Mouse (Mus musculus): ENCODE results near the gene Trp53. TPM values are rescaled to one million over a fixed set of nuclear protein-coding genes. Genes with fewer than 3 reads are reported as not detected.

Trp53 gene
- polyA plus RNA-seq, 1 experiment from 2014 or later, result 55.8 TPM

- H3K4me2 ChIP-seq (ENCODE audit: low read depth, low read length), result no peak overlapping the region
- H3K4me1 ChIP-seq (ENCODE audit: control insufficient read depth, low read depth, low read length), result peaks cover 27% of the 10 kb centered on the region
- H3K27me3 ChIP-seq (ENCODE audit: control insufficient read depth, insufficient read depth, low read depth, low read length), result no peaks in the 10 kb centered on the region
- H3K9ac ChIP-seq (ENCODE audit: low read depth, low read length), result no peak overlapping the region
- H3K9me3 ChIP-seq (replicated peaks; ENCODE audit: control insufficient read depth, low read length), result no peaks in the 10 kb centered on the region
- H3K27ac ChIP-seq (ENCODE audit: low read length), result no peak overlapping the region
- peaks cover 5% of the 10 kb centered on the region for H3K36me3 ChIP-seq (ENCODE audit: control insufficient read depth, insufficient read depth)
- no peak overlapping the region for H3K4me3 ChIP-seq (ENCODE audit: low read depth, low read length)
- 77% methylated on average over 3 of the region's 3 CpGs for WGBS (ENCODE audit: insufficient replicate concordance)
- ATAC-seq (ENCODE audit: low read depth), result no peak
These were observed 55.3 kb downstream of the Trp53 start for GRCm38 (mm10) chr11:69635471-69635870.

MicroRNA genes within 50 kb of the gene (microRNA counts, 519-probe panel; counts per million panel counts)
- 2,187 counts per million, percentile 37 among the panel's probes with 10 or more counts for microRNA mmu-miR-467f

Small RNA genes lying within 50 kb of the gene (microRNA-seq; reads per million reads assigned to microRNA genes)
- not detected for gene Mir467f

Other genes starting within 250 kb of the Trp53 start
- 0.62 and 0.74 TPM in 2 replicates for gene Rnf227, start 239.9 kb upstream of the Trp53 start, polyA plus RNA-seq (2015; fragmentation: Nextera tagmentation; extraction: Ambion mirVana)
- 5.0 and 5.7 TPM in 2 replicates for gene Chd3, start 211.0 kb upstream of the Trp53 start, polyA plus RNA-seq (2015; fragmentation: Nextera tagmentation; extraction: Ambion mirVana)
- 73.4 and 76.8 TPM in 2 replicates for gene Naa38, start 184.9 kb upstream of the Trp53 start, polyA plus RNA-seq (2015; fragmentation: Nextera tagmentation; extraction: Ambion mirVana)
- 9.5 and 9.9 TPM in 2 replicates for gene Cyb5d1, start 184.7 kb upstream of the Trp53 start, polyA plus RNA-seq (2015; fragmentation: Nextera tagmentation; extraction: Ambion mirVana)
- 7.1 and 7.8 TPM in 2 replicates for gene Tmem88, start 182.1 kb upstream of the Trp53 start, polyA plus RNA-seq (2015; fragmentation: Nextera tagmentation; extraction: Ambion mirVana)
- gene Kdm6b, start 166.7 kb upstream of the Trp53 start, polyA plus RNA-seq (2015; fragmentation: Nextera tagmentation; extraction: Ambion mirVana), result 4.1 and 4.3 TPM in 2 replicates
- gene Dnah2, start 31.2 kb upstream of the Trp53 start, polyA plus RNA-seq (2015; fragmentation: Nextera tagmentation; extraction: Ambion mirVana), result 0.07 and 0.09 TPM in 2 replicates
- gene Efnb3, start 20.2 kb upstream of the Trp53 start, polyA plus RNA-seq (2015; fragmentation: Nextera tagmentation; extraction: Ambion mirVana), result 0.27 and 0.39 TPM in 2 replicates
- gene Wrap53, start 104 bp upstream of the Trp53 start, polyA plus RNA-seq (2015; fragmentation: Nextera tagmentation; extraction: Ambion mirVana), result 14.6 and 15.5 TPM in 2 replicates
- 11.2 and 12.6 TPM in 2 replicates for gene Atp1b2, start 25.6 kb downstream of the Trp53 start, polyA plus RNA-seq (2015; fragmentation: Nextera tagmentation; extraction: Ambion mirVana)
- 26.2 and 27.9 TPM in 2 replicates for gene Shbg, start 37.5 kb downstream of the Trp53 start, polyA plus RNA-seq (2015; fragmentation: Nextera tagmentation; extraction: Ambion mirVana)
- 10.4 and 11.5 TPM in 2 replicates for gene Sat2, start 41.7 kb downstream of the Trp53 start, polyA plus RNA-seq (2015; fragmentation: Nextera tagmentation; extraction: Ambion mirVana)
- 7.0 and 8.1 TPM in 2 replicates for gene Fxr2, start 52.6 kb downstream of the Trp53 start, polyA plus RNA-seq (2015; fragmentation: Nextera tagmentation; extraction: Ambion mirVana)
- gene Sox15, start 75.0 kb downstream of the Trp53 start, polyA plus RNA-seq (2015; fragmentation: Nextera tagmentation; extraction: Ambion mirVana), result 0.11 TPM in 1 of 2 replicates, not detected in the other
- 34.5 and 35.0 TPM in 2 replicates for gene Mpdu1, start 82.3 kb downstream of the Trp53 start, polyA plus RNA-seq (2015; fragmentation: Nextera tagmentation; extraction: Ambion mirVana)
- 32.0 and 35.4 TPM in 2 replicates for gene Cd68, start 85.8 kb downstream of the Trp53 start, polyA plus RNA-seq (2015; fragmentation: Nextera tagmentation; extraction: Ambion mirVana)
- 223 and 225 TPM in 2 replicates for gene Eif4a1, start 92.1 kb downstream of the Trp53 start, polyA plus RNA-seq (2015; fragmentation: Nextera tagmentation; extraction: Ambion mirVana)
- 22.7 and 24.9 TPM in 2 replicates for gene Senp3, start 101.7 kb downstream of the Trp53 start, polyA plus RNA-seq (2015; fragmentation: Nextera tagmentation; extraction: Ambion mirVana)
- 0.17 and 0.40 TPM in 2 replicates for gene Tnfsf13, start 105.4 kb downstream of the Trp53 start, polyA plus RNA-seq (2015; fragmentation: Nextera tagmentation; extraction: Ambion mirVana)
- 2.5 and 2.8 TPM in 2 replicates for gene Tnfsf12, start 115.5 kb downstream of the Trp53 start, polyA plus RNA-seq (2015; fragmentation: Nextera tagmentation; extraction: Ambion mirVana)
- 0.95 and 1.1 TPM in 2 replicates for gene Tnfsfm13, start 115.7 kb downstream of the Trp53 start, polyA plus RNA-seq (2015; fragmentation: Nextera tagmentation; extraction: Ambion mirVana)
- gene Polr2a, start 178.3 kb downstream of the Trp53 start, polyA plus RNA-seq (2015; fragmentation: Nextera tagmentation; extraction: Ambion mirVana), result 11.1 and 11.9 TPM in 2 replicates
- gene Slc35g3, start 181.6 kb downstream of the Trp53 start, polyA plus RNA-seq (2015; fragmentation: Nextera tagmentation; extraction: Ambion mirVana), result 0.07 TPM in 1 of 2 replicates, not detected in the other
- 0.61 and 0.81 TPM in 2 replicates for gene Zbtb4, start 185.6 kb downstream of the Trp53 start, polyA plus RNA-seq (2015; fragmentation: Nextera tagmentation; extraction: Ambion mirVana)
- gene Chrnb1, start 215.6 kb downstream of the Trp53 start, polyA plus RNA-seq (2015; fragmentation: Nextera tagmentation; extraction: Ambion mirVana), result 0.61 and 0.96 TPM in 2 replicates
- 0.19 and 0.21 TPM in 2 replicates for gene Fgf11, start 221.5 kb downstream of the Trp53 start, polyA plus RNA-seq (2015; fragmentation: Nextera tagmentation; extraction: Ambion mirVana)
- 0.62 and 1.0 TPM in 2 replicates for gene Tmem102, start 225.3 kb downstream of the Trp53 start, polyA plus RNA-seq (2015; fragmentation: Nextera tagmentation; extraction: Ambion mirVana)
- not detected in 2 replicates for gene Gm39566, start 234.9 kb downstream of the Trp53 start, polyA plus RNA-seq (2015; fragmentation: Nextera tagmentation; extraction: Ambion mirVana)
- not detected in 2 replicates for gene Spem2, start 238.1 kb downstream of the Trp53 start, polyA plus RNA-seq (2015; fragmentation: Nextera tagmentation; extraction: Ambion mirVana)
- gene Spem1, start 241.8 kb downstream of the Trp53 start, polyA plus RNA-seq (2015; fragmentation: Nextera tagmentation; extraction: Ambion mirVana), result not detected in 2 replicates

All from liver, embryonic 16.5 days (tissue).